Mouse (Mus musculus) forebrain, embryonic 16.5 days (tissue): Measurements from ENCODE around the gene Tifab. TPM values are rescaled to one million over a fixed set of nuclear protein-coding genes. Genes with fewer than 3 reads are reported as not detected.

ENCODE experiments used
- ATAC-seq: fragments of 200-750 bp; cut with Nextera tagmentation; 2 replicates; pipeline ENCODE4 v1.8.0; 2017; ENCODE audit warnings: mild to moderate bottlenecking, moderate library complexity
- H3K27ac ChIP-seq: fragments of 300-500 bp; sonication (generic); 2 replicates; pipeline ENCODE4 v1.5.1; 2014; ENCODE audit warnings: low read length, control low read depth
- H3K27me3 ChIP-seq: fragments of 300-500 bp; sonication (generic); replicated peaks from 2 replicates; pipeline ENCODE4 v1.6.1; 2014; ENCODE audit warnings: low read length; ENCODE audit not compliant: control insufficient read depth, insufficient read depth
- H3K36me3 ChIP-seq: fragments of 300-500 bp; sonication (generic); 2 replicates; pipeline ENCODE4 v1.6.1; 2014; ENCODE audit not compliant: control insufficient read depth, insufficient read depth
- H3K4me1 ChIP-seq: fragments of 300-500 bp; sonication (generic); replicated peaks from 2 replicates; pipeline ENCODE4 v1.6.1; 2014; ENCODE audit warnings: low read length; ENCODE audit not compliant: control insufficient read depth, insufficient read depth
- H3K4me2 ChIP-seq: fragments of 300-500 bp; sonication (generic); 2 replicates; pipeline ENCODE4 v1.6.1; 2014; ENCODE audit warnings: mild to moderate bottlenecking, low read length, control low read depth
- H3K4me3 ChIP-seq: fragments of 300-500 bp; sonication (generic); replicated peaks from 2 replicates; pipeline ENCODE4 v1.5.1; 2014; ENCODE audit warnings: mild to moderate bottlenecking, low read length, control low read depth
- H3K9ac ChIP-seq: fragments of 300-500 bp; sonication (generic); replicated peaks from 2 replicates; pipeline ENCODE4 v1.6.1; 2014; ENCODE audit warnings: low read depth, low read length, control low read depth
- H3K9me3 ChIP-seq: fragments of 300-500 bp; sonication (generic); 2 replicates; pipeline ENCODE4 v1.6.1; 2016; ENCODE audit warnings: low read length; ENCODE audit not compliant: control insufficient read depth
- WGBS: fragments of 180-500 bp; shearing (Covaris S2); extraction: QIAGEN DNeasy Blood & Tissue Kit; methylation state at CpG from one replicate; pipeline ENCODE4 v1.1.7; 2014; 5-methylcytosine and 5-hydroxymethylcytosine counted together
- polyA plus RNA-seq: library from polyadenylated mRNA; unstranded; fragments of >200 nt; fragmentation: Nextera tagmentation; extraction: Ambion mirVana; gene quantifications from 2 replicates; pipeline ENCODE4 v1.2.1, GENCODE M21; 2015

Gene Tifab
- polyA plus RNA-seq, 1 experiment from 2014 or later = 1.2 TPM

DNA sequence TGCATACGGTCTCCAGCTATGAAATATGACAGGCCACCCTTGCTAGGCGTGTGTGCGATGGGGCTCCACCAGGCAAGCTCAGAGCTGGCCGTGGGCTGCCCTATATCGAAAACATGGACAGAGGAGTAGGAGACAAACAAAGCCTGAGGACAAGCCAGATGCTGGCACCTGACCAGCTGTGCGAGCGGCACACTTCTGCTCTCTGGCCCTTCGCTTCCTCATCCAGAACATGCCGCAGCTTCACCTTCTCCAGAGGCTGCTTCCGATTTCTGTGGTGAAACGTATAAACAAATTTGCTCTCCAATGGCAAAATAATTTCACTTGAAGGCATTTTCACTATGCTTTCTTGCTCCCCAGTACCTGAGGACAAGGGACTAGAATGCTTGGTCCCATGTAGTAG, 13.1 kb downstream of the Tifab start:
- Histone ChIP-seq H3K9ac (no peak overlapping the region), H3K4me1 (peaks cover 6% of the 10 kb centered on the region; the same call in 1 of the 2 replicates), H3K36me3 (no peaks in the 10 kb centered on the region), H3K4me2 (no peak overlapping the region), H3K4me3 (no peak overlapping the region), H3K9me3 (no peaks in the 10 kb centered on the region), H3K27me3 (no peaks in the 10 kb centered on the region), H3K27ac (no peak overlapping the region)
- 94% methylated on average over 11 of the region's 11 CpGs for WGBS
- no peak for ATAC-seq

DNA sequence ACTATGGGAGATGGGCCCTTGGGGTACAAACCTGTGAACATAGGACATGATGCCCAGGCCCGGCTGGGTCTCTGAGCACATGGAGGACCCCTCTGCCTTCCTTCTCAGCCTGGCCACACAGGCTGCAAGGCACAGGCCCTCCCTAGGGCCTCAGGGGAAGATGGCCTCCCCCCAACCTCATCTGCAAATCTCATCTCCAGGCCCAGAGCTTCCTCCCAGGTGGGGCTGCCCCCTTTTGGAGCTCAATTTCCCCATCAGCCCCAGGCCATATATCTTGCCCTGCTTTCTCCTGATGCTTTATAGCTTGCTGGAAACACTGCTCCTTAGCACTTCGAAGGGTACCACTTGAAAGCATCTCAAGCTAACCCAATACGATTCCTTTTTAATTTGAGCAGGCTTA, 14.3 kb downstream of the Tifab start:
- Histone ChIP-seq H3K27ac (no peak overlapping the region), H3K9ac (no peak overlapping the region), H3K27me3 (no peaks in the 10 kb centered on the region), H3K4me1 (peaks cover 6% of the 10 kb centered on the region; the same call in 1 of the 2 replicates), H3K36me3 (no peaks in the 10 kb centered on the region), H3K4me3 (no peak overlapping the region), H3K9me3 (no peaks in the 10 kb centered on the region), H3K4me2 (no peak overlapping the region)
- no peak for ATAC-seq
- 85% methylated on average over 3 of the region's 3 CpGs for WGBS

DNA sequence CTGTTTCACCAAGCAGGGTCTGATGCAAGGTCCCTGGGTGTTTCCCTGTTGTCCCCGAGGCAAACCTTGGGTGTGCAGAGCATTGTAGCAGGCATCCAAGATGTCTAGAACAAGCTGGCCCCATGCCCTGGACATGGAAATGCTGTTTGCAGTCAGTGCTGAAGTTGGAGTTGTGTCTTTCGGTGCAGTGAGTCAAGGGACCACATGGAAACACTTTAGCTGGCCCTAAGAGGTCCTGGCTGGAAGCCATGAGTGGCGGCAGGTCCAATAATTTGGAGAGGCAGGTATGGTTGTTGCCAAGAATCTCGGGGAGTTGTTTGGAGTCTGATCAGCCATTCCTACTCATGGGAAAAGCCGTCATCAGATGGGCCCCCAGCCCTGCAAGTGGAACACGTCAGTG, 14.9 kb downstream of the Tifab start:
- no peaks in the 10 kb centered on the region for H3K27me3 ChIP-seq
- no peak overlapping the region for H3K9ac ChIP-seq
- peaks cover 6% of the 10 kb centered on the region; the same call in 1 of the 2 replicates for H3K4me1 ChIP-seq
- 47% methylated on average over 6 of the region's 6 CpGs for WGBS
- H3K4me2 ChIP-seq = no peak overlapping the region
- H3K36me3 ChIP-seq = no peaks in the 10 kb centered on the region
- no peak for ATAC-seq
- no peak overlapping the region for H3K27ac ChIP-seq
- no peak overlapping the region for H3K4me3 ChIP-seq
- no peaks in the 10 kb centered on the region for H3K9me3 ChIP-seq

DNA sequence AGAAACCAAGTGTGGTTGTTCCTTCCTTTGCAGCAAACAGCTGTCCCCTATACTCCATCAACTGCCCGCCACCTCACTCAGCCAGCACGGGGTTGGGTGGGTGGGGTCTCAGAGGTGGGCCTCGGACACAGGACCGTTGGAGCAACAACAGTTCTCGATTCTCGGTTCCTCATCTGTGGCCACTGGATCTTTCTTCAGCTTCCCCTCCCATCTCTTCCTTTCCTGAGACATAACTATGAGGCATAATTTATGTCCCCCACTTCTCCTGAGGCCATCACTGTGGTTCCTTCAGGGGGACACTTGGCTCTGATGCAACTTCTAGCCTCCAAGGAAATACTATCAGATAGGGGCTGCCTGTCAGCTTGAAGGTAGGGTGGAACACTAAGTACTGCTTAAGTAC, 15.8 kb downstream of the Tifab start:
- H3K9ac ChIP-seq = no peak overlapping the region
- H3K4me2 ChIP-seq = no peak overlapping the region
- H3K4me3 ChIP-seq = no peak overlapping the region
- peaks cover 4% of the 10 kb centered on the region; the same call in 1 of the 2 replicates for H3K4me1 ChIP-seq
- WGBS = 89% methylated on average over 6 of the region's 6 CpGs
- H3K36me3 ChIP-seq = no peaks in the 10 kb centered on the region
- no peak overlapping the region for H3K27ac ChIP-seq
- no peaks in the 10 kb centered on the region for H3K9me3 ChIP-seq
- no peaks in the 10 kb centered on the region for H3K27me3 ChIP-seq
- no peak for ATAC-seq

DNA sequence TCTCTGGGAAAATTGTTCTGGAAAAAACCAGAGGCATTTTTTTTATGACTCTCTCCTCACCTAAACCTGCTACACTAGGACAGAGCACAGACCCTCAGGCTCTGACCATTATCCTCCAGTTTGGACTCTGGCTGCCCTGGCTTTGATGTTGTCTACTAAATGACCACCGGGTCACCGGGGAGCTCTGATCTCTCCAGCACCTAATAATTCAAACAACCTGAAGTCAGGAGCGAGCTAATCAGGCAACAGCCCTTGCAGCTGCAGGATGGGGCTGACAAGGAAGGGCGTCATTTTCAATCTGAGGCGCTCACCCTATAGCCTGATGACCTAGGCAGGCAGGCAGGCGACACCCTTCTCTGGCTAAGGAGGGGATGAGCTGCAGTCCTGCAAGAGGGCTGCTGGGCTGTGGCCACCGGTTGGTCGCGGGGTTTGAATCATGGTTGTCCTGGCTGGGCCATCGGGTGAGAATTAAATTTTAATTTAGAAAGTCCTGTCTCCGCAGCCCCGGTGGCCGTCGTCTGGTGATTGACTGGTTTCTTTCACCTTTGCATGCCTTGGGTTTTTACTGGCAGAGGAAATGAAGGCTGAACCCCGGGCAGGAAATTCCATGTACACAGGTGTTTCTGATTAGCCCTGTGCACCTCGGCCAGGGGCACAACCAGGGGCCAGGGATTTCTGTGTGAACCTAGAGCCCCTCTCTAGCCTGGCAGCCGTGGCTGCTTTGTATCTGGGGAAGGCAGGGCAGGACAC, 18.9 kb downstream of the Tifab start:
- Histone ChIP-seq H3K4me1 (peaks cover 4% of the 10 kb centered on the region; the same call in 1 of the 2 replicates), H3K36me3 (no peaks in the 10 kb centered on the region), H3K9me3 (no peaks in the 10 kb centered on the region), H3K27ac (no peak overlapping the region), H3K9ac (no peak overlapping the region), H3K27me3 (no peaks in the 10 kb centered on the region), H3K4me3 (no peak overlapping the region), H3K4me2 (no peak overlapping the region)
- 65% methylated on average over 17 of the region's 17 CpGs for WGBS
- no peak for ATAC-seq

DNA sequence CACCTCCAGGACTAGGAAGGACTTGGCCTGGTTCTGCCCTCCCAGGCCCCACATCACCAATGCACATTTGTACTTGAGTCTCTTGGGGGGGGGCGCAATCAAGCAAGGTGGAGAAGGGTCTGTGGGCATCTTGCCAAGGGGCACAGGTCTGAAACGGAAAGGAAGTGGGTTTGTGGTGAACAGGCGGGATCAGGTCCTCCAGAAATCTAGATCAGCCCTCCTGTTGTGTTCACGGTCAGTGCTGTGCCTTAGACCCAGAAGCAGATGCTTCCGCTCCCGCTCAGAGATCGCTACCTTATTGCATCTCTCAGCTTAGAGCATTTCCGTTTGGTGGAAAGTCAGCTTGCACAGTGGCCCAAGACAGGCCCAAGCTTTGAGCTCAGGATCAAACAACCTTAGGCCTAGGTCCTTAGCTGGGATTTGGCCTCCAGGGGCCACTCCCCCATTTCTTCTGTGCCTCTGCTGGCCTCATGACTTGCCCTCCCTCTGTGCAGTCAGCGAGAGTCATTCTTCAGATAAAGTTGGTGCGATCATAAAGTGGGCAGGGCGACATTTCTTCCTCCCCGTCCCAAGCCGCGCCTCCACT, 19.6 kb downstream of the Tifab start:
- no peaks in the 10 kb centered on the region for H3K27me3 ChIP-seq
- no peak for ATAC-seq
- H3K27ac ChIP-seq = no peak overlapping the region
- no peaks in the 10 kb centered on the region for H3K9me3 ChIP-seq
- H3K4me3 ChIP-seq = no peak overlapping the region
- H3K9ac ChIP-seq = no peak overlapping the region
- 80% methylated on average over 14 of the region's 14 CpGs for WGBS
- H3K4me1 ChIP-seq = peaks cover 4% of the 10 kb centered on the region; the same call in 1 of the 2 replicates
- no peak overlapping the region for H3K4me2 ChIP-seq
- no peaks in the 10 kb centered on the region for H3K36me3 ChIP-seq

DNA sequence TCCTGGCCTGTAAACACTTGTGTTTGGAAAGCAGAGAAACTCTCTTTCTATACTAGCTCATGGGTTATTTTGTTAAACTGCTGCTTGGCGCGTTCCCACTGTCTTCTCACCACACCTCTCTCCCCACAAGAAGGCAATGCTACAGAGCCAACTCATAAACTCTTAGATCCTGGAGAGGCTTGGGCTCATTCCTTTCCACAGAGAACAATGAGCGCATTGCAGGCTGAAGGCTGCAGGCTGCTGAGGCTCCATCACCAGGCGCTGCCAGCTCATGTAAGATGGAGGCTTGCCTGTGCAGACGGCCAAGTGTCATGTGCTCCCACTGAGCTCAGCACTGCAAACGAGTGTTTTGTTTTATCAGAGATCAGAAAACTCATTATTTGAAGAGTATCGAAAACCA, 23.0 kb downstream of the Tifab start:
- 61% methylated on average over 7 of the region's 7 CpGs for WGBS
- no peak overlapping the region for H3K27ac ChIP-seq
- H3K4me3 ChIP-seq = no peak overlapping the region
- no peak overlapping the region for H3K9ac ChIP-seq
- ATAC-seq = no peak
- no peaks in the 10 kb centered on the region for H3K27me3 ChIP-seq
- H3K4me1 ChIP-seq = no peaks in the 10 kb centered on the region
- H3K9me3 ChIP-seq = no peaks in the 10 kb centered on the region
- H3K36me3 ChIP-seq = no peaks in the 10 kb centered on the region
- no peak overlapping the region for H3K4me2 ChIP-seq

DNA sequence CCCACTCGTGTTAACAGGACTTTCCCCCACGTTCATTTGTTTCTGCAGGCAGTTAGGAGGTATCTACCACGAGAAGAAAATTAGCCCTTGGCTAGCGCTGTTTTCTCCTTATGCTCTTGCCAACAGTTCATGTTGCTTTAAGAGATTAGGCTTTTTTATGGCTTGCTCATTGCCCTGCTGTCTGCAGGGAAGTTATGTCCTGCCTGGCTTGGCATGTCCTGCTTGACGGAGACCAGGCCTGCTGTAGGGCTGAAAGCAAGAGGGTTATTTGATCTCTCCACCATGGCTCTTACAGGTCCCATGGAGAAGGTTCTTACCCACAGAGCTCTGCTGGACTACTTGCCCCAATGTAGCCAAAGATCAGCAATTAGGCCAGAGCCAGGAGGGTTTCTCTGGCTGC, 23.6 kb downstream of the Tifab start:
- H3K4me1 ChIP-seq = no peaks in the 10 kb centered on the region
- H3K27ac ChIP-seq = no peak overlapping the region
- WGBS = 59% methylated on average over 5 of the region's 5 CpGs
- no peak for ATAC-seq
- H3K27me3 ChIP-seq = no peaks in the 10 kb centered on the region
- H3K9me3 ChIP-seq = no peaks in the 10 kb centered on the region
- H3K36me3 ChIP-seq = no peaks in the 10 kb centered on the region
- H3K9ac ChIP-seq = no peak overlapping the region
- H3K4me2 ChIP-seq = no peak overlapping the region
- H3K4me3 ChIP-seq = no peak overlapping the region

DNA sequence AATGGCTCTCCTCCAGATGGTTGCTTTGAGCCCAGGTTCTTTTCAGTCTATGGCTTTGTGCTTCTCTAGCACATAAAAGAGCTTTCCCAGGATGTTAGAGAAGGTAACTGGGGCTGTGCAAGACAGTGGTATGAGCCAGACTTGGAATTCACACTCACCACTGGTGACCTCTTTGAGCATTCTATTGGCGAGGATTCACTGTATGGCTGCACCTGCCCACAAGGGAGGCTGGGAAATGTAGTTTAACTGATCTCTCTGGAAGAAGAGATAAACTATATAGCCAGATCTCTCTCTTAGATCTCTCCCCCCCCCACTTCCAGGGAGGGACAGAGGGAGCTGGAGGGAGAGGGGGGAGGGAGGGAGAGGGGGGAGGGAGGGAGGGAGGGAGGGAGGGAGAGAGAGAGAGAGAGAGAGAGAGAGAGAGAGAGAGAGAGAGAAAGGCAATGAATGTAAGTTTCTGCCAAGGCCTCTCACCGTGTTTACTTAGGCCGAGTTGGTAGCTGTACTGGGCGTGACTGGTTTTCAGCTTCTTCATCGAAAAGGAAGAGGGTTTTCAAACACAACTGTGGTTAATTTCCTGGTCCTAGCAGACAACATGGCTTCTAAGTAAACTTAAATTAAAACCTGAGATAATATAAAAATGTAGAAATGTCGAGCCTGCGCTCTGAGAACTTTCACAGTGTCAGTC, 25.8 kb downstream of the Tifab start:
- Histone ChIP-seq H3K27me3 (no peaks in the 10 kb centered on the region), H3K9ac (no peak overlapping the region), H3K36me3 (no peaks in the 10 kb centered on the region), H3K4me3 (no peak overlapping the region), H3K9me3 (no peaks in the 10 kb centered on the region), H3K27ac (no peak overlapping the region), H3K4me2 (no peak overlapping the region), H3K4me1 (no peaks in the 10 kb centered on the region)
- WGBS = 69% methylated on average over 7 of the region's 7 CpGs
- ATAC-seq = no peak
